Comparison of ENCODE assay signal across 1 mouse cellular context in genomic region chr11:106193371-106194154, GRCm38 (mm10).
TF ChIP-seq lines count a peak whose summit lies in the region.

No protein-coding gene starts in this region.

TF ChIP-seq in C2C12, 6 proteins besides CTCF, POLR2A, EP300 and RAD21:
- TF ChIP-seq USF1 (IDR thresholded peaks at IDR 0.05; ENCODE audit: low read depth) (no peak), MAX (IDR thresholded peaks at IDR 0.05) (peak; percentile 37), MYOG (IDR thresholded peaks at IDR 0.05; ENCODE audit: control insufficient read depth, extremely low read depth, insufficient read length) (no peak), MYOD1 (IDR thresholded peaks at IDR 0.05; ENCODE audit: control insufficient read depth, insufficient read length, low read depth) (no peak)
